Mouse (Mus musculus) G1E (cell line): ENCODE results near the gene Fam222b. TPM values are rescaled to one million over a fixed set of nuclear protein-coding genes. Genes with fewer than 3 reads are reported as not detected.

Experiments used
- ATAC-seq: 2 replicates; pipeline ENCODE4 v1.8.0; 2016; ENCODE audit warnings: mild to moderate bottlenecking; ENCODE audit not compliant: insufficient number of reproducible peaks, poor library complexity, low FRiP score, severe bottlenecking; ENCODE audit errors: extremely low read depth
- DNase-seq: peaks from one replicate; pipeline ENCODE4 v3.0.0; 2012; ENCODE audit warnings: low spot score
- H3K27me3 ChIP-seq: 2 replicates; pipeline ENCODE4 v1.6.1; 2012; ENCODE audit warnings: mild to moderate bottlenecking, low read length, inconsistent platforms; ENCODE audit not compliant: insufficient read depth
- H3K36me3 ChIP-seq: replicated peaks from 2 replicates; pipeline ENCODE3; 2012; ENCODE audit warnings: mild to moderate bottlenecking, inconsistent platforms
- H3K4me1 ChIP-seq: 2 replicates; pipeline ENCODE4 v1.6.1; 2012; ENCODE audit warnings: low read depth, low read length, inconsistent platforms, mixed read lengths; ENCODE audit not compliant: insufficient read depth
- H3K4me3 ChIP-seq: 2 replicates; pipeline ENCODE4 v1.5.1; 2012; ENCODE audit warnings: low read depth, mild to moderate bottlenecking, inconsistent platforms, low read length, moderate library complexity, mixed read lengths
- H3K9me3 ChIP-seq: replicated peaks from 2 replicates; pipeline ENCODE4 v1.6.1; 2012; ENCODE audit warnings: inconsistent platforms
- CTCF ChIP-seq: IDR thresholded peaks from 2 replicates; pipeline ENCODE4 v1.5.1; 2012; ENCODE audit warnings: low read depth, low read length, inconsistent platforms, mixed read lengths
- GATA1 ChIP-seq: IDR thresholded peaks from 2 replicates; pipeline ENCODE4 v1.6.1; 2012; ENCODE audit warnings: borderline replicate concordance, low read length, inconsistent platforms, mixed read lengths
- GATA2 ChIP-seq: IDR thresholded peaks from 2 replicates; pipeline ENCODE4 v1.6.1; 2012; ENCODE audit warnings: low read depth, low read length, inconsistent platforms, borderline replicate concordance
- POLR2AphosphoS5 ChIP-seq: IDR thresholded peaks from 2 replicates; pipeline ENCODE4 v1.6.1; 2012; ENCODE audit warnings: low read depth, low read length, inconsistent platforms; ENCODE audit not compliant: insufficient replicate concordance
- TAL1 ChIP-seq: conservative IDR thresholded peaks from 2 replicates; pipeline ENCODE4 v1.6.1; 2012; ENCODE audit warnings: low read depth, low read length, inconsistent platforms, mixed read lengths
- polyA plus RNA-seq: library from polyadenylated mRNA; stranded (reverse); fragments of >175 nt; gene quantifications from 2 replicates; pipeline ENCODE4 v1.2.3, GENCODE M21; 2012
- total RNA-seq, 2 experiments: library from RNA; stranded (forward) in 1 of 2; stranded (reverse) in 1 of 2; fragments of 200-1000 nt in 1 of 2; fragments of >200 nt in 1 of 2; fragmentation: Nextera tagmentation in 1 of 2; gene quantifications; 2 replicates each; pipeline ENCODE4 v1.2.3; 2014 to 2017

Fam222b gene
- total and polyA plus RNA-seq, 3 experiments: 1.5 to 28.9 (median 18.1) TPM

- peaks cover 5% of the 10 kb centered on the region for H3K36me3 ChIP-seq
- no peaks in the 10 kb centered on the region for H3K9me3 ChIP-seq
- no peak for ATAC-seq
- no peak overlapping the region for H3K4me3 ChIP-seq
- TF ChIP-seq GATA1 (no peak), POLR2AphosphoS5 (no peak), TAL1 (no peak), CTCF (no peak), GATA2 (no peak)
- DNase-seq: no peak
- H3K4me1 ChIP-seq: peaks cover 32% of the 10 kb centered on the region
- no peaks in the 10 kb centered on the region for H3K27me3 ChIP-seq
Observed at GRCm38 (mm10) chr11:78083595-78083994, 10.9 kb upstream of the Fam222b start.

- no peak for TF ChIP-seq POLR2AphosphoS5
- TF ChIP-seq CTCF: no peak
- TF ChIP-seq TAL1: no peak
- TF ChIP-seq GATA1: no peak
- TF ChIP-seq GATA2: no peak
- ATAC-seq (no peak), DNase-seq (no peak)
- no peaks in the 10 kb centered on the region for H3K36me3 ChIP-seq
- H3K4me1 ChIP-seq: peaks cover 15% of the 10 kb centered on the region
- no peaks in the 10 kb centered on the region for H3K27me3 ChIP-seq
- no peak overlapping the region for H3K4me3 ChIP-seq
- H3K9me3 ChIP-seq: no peaks in the 10 kb centered on the region
Observed at GRCm38 (mm10) chr11:78086925-78087479, 7.5 kb upstream of the Fam222b start.

- Histone ChIP-seq H3K9me3 (no peaks in the 10 kb centered on the region), H3K4me1 (peaks cover 15% of the 10 kb centered on the region), H3K27me3 (no peaks in the 10 kb centered on the region), H3K36me3 (no peaks in the 10 kb centered on the region), H3K4me3 (no peak overlapping the region)
- ATAC-seq (no peak), DNase-seq (no peak)
- TF ChIP-seq GATA1 (no peak), TAL1 (no peak), POLR2AphosphoS5 (no peak), CTCF (no peak), GATA2 (no peak)
Observed at GRCm38 (mm10) chr11:78087756-78088281, 6.6 kb upstream of the Fam222b start.

GRCm38 (mm10) chr11:78094137-78094503 is 340 bp upstream of the Fam222b start:
- H3K4me1 ChIP-seq: peaks cover 34% of the 10 kb centered on the region
- H3K9me3 ChIP-seq: no peaks in the 10 kb centered on the region
- H3K36me3 ChIP-seq: peaks cover 2% of the 10 kb centered on the region
- TF ChIP-seq GATA2 (no peak), TAL1 (no peak), CTCF (no peak), POLR2AphosphoS5 (no peak)
- H3K4me3 ChIP-seq: peak overlapping the region; percentile 85; the same call in 1 of the 2 replicates
- no peak for ATAC-seq
- DNase-seq: no peak
- H3K27me3 ChIP-seq: no peaks in the 10 kb centered on the region

GRCm38 (mm10) chr11:78095144-78095516 is 670 bp downstream of the Fam222b start:
- DNase-seq: no peak
- no peaks in the 10 kb centered on the region for H3K9me3 ChIP-seq
- no peaks in the 10 kb centered on the region for H3K27me3 ChIP-seq
- no peak for ATAC-seq
- TF ChIP-seq GATA1 (no peak), POLR2AphosphoS5 (no peak), GATA2 (no peak), TAL1 (no peak), CTCF (no peak)
- H3K4me3 ChIP-seq: peak overlapping the region; percentile 85
- H3K4me1 ChIP-seq: peaks cover 34% of the 10 kb centered on the region
- H3K36me3 ChIP-seq: peaks cover 7% of the 10 kb centered on the region

GRCm38 (mm10) chr11:78097077-78097476 is 2.6 kb downstream of the Fam222b start:
- Histone ChIP-seq H3K27me3 (no peaks in the 10 kb centered on the region), H3K9me3 (no peaks in the 10 kb centered on the region), H3K36me3 (peaks cover 23% of the 10 kb centered on the region), H3K4me3 (no peak overlapping the region), H3K4me1 (peaks cover 39% of the 10 kb centered on the region)
- TF ChIP-seq POLR2AphosphoS5: no peak
- TF ChIP-seq TAL1: no peak
- no peak for TF ChIP-seq CTCF
- no peak for TF ChIP-seq GATA1
- TF ChIP-seq GATA2: no peak
- DNase-seq (no peak), ATAC-seq (no peak)

GRCm38 (mm10) chr11:78100746-78101145 is 6.3 kb downstream of the Fam222b start:
- Histone ChIP-seq H3K36me3 (peaks cover 29% of the 10 kb centered on the region), H3K4me1 (peaks cover 39% of the 10 kb centered on the region), H3K4me3 (no peak overlapping the region), H3K9me3 (no peaks in the 10 kb centered on the region), H3K27me3 (no peaks in the 10 kb centered on the region)
- no peak for ATAC-seq
- no peak for DNase-seq
- TF ChIP-seq TAL1 (no peak), CTCF (no peak)
